Mouse (Mus musculus): ENCODE data around the gene Gper1.

Gene Gper1

DNA sequence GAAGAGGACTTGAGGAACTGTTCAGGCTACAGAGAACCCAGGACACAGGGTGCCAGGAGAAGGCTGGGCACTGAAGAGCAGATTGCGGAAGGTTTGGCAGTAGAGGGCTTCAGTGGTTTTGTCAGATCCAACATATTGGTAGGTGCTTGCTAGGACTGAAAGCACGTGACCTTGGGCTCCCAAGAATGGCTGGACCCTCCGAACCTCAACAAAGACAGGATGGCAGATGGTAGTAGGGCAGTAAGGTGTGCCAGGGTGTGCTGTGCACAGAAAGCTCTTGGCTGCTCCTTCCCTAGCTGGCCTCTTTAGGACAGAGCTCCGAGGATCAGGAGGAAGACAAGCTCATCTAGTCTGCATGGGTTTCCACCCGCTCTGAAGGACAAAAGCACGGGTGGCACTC, 11.8 kb upstream of the Gper1 start:
- DNase-seq (ENCODE audit: inconsistent age in 2 of 2, low spot score in 1 of 2) = no peak

DNA sequence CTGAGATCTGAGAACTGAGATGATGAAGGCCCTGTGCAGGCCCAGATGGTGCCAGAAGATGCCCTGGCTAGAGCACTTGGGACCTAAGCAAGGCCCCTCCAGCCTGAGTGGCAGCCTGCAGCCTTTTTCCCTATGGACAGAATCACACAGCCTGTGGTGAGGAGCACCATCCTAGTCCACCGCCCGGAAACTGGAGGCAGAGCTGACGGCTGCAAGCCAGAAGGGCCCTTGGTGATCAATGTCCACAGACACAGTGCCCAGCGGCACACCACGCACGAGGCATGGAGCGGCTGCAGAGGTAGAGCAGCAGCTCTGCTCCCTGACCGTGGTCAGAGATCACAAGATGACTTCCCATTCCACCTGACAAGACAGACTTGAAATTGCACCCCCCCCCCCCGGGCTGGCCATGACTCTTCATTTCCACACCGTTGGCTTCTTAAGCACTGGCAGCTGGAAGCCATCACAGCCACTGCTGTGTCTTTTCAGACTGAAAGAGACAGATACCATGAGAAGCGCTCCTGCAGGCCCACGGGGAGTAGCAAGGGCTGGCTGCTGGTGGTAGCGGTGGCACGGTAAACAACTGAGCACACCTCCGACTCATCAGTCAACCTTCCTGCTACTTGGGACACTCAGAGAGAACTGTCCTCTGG, 11.2 kb upstream of the Gper1 start:
- DNase-seq (ENCODE audit: inconsistent age in 2 of 2, low spot score in 1 of 2) = no peak

DNA sequence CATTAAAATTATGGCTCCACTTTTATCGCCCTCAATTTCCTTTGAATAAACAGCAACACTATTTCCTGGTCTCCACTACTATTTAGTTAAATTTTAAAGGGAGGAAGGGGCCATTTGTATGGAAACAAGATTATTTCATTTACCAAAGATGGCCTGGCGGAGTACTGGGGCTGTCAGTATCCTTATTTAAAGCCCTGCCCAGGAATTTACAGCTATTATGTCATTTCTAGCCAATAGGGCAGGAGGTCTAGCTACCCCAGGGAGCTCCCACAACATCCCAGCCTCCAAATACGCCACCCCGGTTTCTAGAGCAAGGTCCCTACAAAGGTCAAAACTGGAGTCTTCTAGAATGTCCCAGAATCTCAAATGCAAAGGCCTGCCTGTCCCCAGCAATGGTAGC, 9.4 kb upstream of the Gper1 start:
- no peak for DNase-seq (ENCODE audit: inconsistent age in 2 of 2, low spot score in 1 of 2)

DNA sequence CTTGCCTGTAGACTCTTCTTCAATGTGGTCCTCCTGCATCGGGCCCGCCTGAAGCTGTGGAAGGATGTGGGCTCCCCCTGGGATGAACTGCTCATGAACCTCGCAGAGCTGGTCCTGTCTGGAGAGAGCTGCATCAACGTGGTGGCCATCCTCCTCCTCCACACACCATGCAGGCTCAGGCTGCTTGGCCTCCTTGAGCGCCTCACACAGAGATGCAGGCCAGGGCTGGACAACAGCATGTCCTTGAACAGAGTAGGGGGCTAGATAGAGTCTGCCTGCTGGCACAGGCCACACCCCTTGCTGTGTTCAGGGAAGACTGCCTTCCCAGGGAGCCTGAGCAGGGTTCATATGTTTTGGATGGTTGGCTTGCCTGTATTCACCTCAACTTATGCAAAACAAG, 8.0 kb upstream of the Gper1 start:
- DNase-seq (ENCODE audit: inconsistent age in 2 of 2, low spot score in 1 of 2) = no peak

DNA sequence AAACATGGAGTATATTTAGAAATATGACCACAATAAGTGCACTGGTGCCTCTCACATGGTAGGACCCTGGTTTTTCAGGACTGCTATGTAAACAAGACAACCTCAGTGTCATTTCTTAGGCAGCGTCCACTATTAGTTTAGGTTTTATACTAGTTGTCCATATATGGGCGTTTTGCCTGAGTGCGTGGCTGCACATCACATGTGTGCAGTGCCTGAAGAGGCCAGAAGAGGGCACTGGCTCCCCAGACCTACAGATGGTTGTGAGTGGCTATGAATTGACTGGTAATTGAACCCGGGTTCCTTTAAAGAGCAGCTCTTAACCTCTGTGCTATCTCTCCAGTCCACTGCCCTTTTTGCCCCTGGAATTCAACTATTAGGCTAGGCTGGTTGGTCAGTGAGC, 6.0 kb upstream of the Gper1 start:
- DNase-seq (ENCODE audit: inconsistent age in 2 of 2, low spot score in 1 of 2) = no peak

DNA sequence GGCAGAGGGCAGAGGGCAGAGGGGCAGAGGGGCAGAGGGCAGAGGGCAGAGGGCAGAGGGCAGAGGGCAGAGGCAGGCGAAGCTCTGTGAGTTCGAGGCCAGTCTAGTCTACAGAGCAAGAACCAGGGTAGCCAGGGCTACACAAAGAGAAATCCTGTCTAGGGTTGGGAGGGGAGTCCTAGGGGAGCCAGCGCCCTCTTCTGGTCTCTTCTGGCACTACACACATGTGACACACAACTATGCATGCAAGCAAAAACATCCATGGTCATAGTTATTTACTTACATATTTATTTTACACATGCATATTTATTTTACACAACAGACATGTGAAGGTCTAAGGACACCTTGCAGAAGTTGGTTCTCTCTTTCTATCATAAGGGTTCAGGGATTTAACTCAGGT, 5.5 kb upstream of the Gper1 start:
- no peak for DNase-seq (ENCODE audit: inconsistent age in 2 of 2, low spot score in 1 of 2)

DNA sequence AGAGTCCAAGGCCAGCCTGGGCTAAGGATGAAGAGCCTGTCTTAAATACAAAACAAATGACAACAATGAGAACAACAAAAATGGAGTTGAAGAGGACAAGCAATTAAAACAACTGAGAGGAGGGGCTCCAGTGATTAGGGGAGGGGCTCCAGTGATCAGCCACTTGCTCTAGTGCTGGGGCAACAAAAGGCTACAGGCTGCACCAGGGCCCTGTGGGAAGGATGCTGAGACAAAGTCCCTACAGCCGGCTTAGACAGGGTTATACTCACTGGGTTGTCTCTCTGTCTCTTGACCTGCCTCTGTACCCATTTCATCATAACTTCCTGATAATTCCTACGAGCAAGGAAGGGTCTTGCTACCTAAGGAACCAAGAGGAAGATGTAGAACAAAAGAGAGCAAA, 4.8 kb upstream of the Gper1 start:
- DNase-seq (ENCODE audit: inconsistent age in 2 of 2, low spot score in 1 of 2) = no peak

DNA sequence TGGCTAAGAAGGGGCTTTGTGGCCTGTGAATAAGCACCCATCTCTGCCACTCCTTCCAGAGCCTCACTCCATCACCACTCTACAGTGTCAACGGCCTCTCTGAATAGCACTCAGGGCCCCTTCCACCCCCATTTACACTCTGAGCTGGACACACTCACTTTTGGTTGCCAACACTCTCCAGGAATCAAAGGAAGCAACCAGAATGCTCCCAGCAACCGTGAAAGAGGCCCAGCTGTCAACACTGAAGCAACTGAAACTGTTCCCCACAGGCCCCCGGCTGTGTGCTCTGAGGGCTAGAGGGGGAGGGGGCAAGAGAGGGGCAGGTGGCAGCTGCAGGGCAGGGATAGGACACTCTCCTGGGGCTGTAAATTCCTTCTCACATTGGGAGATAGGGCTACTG, 4.3 kb upstream of the Gper1 start:
- no peak for DNase-seq (ENCODE audit: inconsistent age in 2 of 2, low spot score in 1 of 2)

DNA sequence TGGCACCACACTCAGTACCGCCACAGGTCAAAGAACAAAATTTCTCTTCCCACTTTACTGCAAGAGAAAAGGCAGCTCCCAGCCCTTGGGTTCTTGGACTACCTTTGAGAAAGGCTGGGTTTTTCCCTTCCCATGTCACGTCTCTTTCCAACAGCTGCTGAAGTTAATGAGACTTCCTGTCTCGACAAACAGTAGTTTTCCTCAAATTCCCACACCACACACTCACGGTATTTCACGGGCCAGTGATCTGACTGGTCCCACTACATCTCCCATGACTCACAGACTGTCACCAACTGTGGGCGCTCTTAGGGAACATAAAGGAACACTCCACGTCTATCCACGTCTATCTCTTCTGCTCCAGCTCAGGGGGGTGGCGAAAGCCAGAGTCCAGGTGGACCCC, 2.2 kb downstream of the Gper1 start:
- no peak for DNase-seq (ENCODE audit: inconsistent age in 2 of 2, low spot score in 1 of 2)

DNA sequence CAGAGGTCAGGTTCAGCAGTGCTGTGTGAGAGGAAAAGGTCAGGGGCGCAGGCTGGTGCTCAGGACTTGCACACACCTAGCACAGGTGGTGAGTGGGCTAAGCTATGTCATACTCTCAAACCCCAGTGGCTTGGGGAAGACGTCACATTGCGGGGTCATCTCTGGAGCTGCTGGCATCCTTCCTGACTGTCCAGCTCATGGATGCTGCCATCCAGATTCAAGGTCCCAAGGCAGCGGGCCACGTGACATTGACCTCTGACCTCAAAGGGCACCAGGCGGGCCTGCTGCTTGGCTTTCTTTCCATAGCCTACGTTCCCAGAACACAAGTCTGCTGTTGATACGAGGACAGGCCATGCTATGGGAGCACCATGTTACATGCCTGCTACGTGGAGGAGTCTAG, 4.0 kb downstream of the Gper1 start:
- peak in 1 of 2 experiments; percentile 65 for DNase-seq (ENCODE audit: inconsistent age in 2 of 2, low spot score in 1 of 2)

DNA sequence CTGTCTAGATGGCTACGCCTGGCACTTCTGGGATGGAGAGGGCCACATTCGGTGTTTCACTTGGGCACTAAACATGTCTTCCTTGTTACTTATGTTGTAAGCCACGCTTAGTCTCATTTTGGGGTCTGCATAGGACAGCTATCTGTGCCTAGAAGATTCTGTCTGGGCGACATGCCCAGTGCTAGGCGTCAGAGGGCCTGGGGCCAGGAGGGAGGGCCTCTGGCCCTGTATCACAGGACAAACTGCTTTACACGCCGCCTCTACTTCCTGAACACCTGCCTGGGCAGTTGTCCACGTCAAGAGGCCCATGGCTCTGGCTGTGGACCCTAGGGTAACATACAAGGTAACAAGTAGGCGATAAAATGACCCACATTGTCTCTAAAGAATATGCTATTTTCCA, 5.0 kb downstream of the Gper1 start:
- no peak for DNase-seq (ENCODE audit: inconsistent age in 2 of 2, low spot score in 1 of 2)

DNA sequence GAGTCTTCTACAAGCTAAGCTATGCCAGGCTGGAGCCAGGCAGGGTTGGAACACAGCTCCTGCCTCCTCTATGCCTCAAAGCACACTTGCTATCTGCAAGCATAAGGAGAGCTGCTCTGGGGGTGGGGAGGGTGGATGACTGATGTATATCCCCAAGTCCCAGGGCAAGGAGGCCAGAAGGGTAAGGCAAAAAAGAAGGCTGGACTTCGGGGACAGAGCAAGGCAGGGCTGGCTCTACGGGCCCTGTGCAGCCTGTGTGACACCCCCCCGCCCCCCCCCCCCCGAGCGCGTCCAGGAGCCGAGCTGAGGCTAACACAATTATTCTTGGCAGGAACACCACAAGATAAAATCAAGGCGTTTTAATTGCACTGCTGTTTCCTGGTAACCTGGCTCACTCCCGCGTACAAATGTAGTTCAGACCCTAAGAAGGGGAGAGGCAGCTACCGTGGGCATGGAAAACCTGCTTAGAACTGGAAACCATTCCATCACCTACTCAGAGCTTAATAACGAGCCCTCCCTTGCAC, 6.9 kb downstream of the Gper1 start:
- DNase-seq (ENCODE audit: inconsistent age in 2 of 2, low spot score in 1 of 2) = peak in 1 of 2 experiments; percentile 45

DNA sequence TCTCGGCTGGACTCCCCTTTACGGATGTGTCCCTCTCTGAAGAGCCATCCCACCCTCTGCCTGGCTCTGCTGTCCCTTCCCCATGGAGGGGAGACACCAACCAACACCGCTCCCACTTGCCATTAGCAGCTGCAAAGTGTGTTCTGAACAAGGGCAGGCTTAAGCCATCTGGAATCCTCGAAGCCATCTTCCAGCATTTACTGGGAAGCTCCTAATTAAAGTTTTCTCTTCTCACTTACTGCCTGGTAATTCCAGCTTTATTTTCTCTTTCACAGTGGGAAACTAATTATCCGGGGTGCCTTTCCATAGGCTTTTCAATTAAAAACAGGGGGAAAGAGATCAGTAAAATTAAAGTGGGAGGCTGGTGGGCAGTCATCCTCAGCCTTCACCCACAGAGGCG, 9.4 kb downstream of the Gper1 start:
- no peak for DNase-seq (ENCODE audit: inconsistent age in 2 of 2, low spot score in 1 of 2)

DNA sequence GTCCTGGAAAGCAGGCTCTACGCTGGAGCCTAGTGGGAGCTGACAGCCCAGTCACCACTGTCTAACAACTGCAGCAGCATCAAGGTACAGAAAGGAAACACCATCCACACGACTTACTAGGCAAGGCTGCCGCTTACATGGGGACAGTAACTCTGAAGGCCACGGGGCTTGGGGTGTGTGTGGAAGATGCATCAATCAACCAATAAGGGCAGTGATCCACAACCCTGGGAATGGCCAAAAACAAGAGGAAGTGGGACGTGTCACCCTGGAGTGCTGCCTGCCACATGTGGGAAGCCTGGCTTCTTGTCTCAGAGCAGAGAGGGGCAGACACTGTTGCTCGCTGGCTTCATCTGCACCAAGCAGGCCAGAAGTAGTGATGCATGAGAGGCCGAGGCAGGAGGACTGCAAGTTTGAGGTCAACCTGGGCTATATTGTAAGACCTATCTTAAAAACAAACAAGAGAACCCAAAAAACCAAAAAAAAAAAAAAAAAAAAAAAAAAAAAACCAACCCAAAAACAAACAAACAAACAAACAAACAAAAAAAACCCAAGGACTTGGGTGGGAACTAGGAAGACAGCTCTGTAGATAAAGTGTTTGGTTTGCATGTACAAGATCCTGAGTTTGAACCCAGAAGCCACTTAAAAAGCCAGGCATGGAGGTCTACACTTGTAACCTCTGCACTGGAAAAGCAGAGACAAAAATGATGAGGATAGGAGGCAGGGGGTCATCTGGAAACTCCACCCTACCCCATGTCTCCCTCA, 10.0 kb downstream of the Gper1 start:
- DNase-seq (ENCODE audit: inconsistent age in 2 of 2, low spot score in 1 of 2) = no peak

DNA sequence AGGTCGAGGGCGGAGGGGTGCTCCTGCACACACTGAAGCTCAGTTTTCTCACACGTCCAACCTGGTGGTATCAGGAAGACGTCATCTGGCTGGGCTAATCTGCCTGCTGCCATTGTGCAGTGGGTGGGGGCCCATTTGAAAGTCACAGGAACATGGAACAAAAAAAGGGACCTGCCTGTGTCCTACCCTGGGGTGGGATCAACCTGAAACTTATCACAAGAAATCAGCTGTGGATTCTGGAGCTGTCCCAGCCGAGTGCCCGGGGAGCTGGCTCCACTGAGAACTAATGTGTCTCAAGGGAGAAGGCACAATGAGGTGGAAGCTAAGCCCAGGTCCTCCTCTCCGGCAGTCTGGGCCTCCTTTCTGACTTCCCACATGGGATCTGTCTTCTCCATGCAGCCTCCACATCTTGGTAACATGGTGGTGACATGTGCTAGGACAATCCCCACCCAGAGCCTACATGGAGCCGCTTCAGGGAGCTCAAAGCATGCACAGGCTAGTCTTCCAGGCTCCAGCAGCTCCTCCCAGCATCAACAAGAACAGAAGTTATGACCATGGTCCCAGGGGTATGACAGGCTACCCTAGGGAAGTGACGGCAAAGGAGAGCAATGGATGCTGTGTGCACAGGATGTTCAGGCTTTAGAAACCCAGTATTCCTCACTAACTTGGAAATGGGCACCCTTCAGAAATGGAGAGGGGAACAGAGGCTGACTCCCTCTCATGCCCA, 11.1 kb downstream of the Gper1 start:
- no peak for DNase-seq (ENCODE audit: inconsistent age in 2 of 2, low spot score in 1 of 2)

DNA sequence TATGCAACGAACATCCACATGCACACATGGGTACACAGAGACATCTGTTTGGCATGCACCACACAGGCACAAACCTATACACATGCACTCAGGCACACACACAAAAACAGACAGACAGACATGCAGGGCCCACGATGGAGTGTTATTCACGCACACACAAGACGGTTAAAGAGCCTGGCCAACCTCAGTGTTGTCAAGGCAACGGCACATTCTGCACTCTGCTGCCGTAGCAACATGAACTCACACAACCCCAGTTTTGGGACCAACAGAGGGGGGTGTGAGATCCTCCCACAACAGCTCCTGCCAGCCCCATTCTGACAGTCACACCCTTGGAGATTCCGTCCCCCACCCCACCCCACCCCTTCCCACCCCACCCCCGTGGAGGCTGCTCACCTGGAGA, 12.0 kb downstream of the Gper1 start:
- no peak for DNase-seq (ENCODE audit: inconsistent age in 2 of 2, low spot score in 1 of 2)

DNA sequence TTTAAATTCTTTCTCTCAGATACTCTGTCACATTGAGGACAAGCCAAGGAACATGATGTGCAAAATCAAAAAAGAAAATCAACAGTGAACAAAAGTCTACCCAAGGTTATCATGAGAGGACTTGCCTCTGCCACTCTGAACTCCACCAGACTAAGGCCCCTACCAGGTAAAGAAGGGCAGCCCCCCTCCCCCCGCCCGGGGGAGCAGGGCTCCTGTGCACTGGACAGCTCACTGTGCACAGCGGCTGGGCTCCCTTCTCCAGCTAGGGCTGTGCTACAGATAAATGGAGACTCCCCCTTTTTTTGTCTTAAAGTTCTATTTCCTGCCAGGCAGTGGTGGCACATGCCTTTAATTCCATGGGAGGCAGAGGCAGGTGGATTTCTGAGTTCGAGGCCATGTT, 14.8 kb downstream of the Gper1 start:
- no peak for DNase-seq (ENCODE audit: inconsistent age in 2 of 2, low spot score in 1 of 2)

DNA sequence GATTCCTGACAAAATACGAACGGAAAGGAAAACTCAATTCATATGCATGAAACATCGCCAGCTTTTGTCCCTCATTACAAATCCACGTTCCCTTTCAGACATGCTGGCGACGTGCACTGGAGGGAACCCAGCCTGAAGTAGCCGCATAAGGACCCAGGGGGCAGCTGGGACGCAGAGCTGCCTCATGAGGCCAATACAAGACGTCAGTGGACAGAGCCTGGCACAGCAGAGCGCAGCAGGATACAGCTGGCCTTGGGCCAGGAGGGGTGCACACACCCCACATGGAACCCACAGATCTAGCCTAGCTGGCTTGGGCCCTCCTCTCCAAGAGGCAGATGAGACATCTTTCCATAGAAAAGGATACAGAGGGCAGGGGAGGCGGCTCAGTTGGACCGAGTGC, 15.5 kb downstream of the Gper1 start:
- DNase-seq (ENCODE audit: inconsistent age in 2 of 2, low spot score in 1 of 2) = no peak

DNA sequence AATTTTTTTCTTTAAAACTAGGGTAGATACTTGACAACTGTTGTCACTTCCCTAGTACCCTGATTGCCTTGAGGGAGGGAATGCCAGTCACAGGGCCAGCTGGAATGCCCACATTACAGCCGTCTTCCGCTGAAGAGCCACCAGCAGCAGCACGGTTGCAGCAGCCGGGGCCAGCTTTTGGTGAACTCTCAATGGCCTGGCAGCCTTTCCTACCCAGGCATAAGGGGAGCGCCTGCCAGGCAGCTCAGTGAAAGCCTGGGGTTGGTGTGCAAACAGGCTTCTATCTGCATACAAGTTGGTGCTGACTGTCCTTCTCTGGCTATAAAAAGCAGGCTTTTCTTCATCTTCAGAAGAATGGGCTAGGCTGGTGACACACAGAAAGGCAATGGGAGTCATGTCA, 17.5 kb downstream of the Gper1 start:
- DNase-seq (ENCODE audit: inconsistent age in 2 of 2, low spot score in 1 of 2) = no peak

DNA sequence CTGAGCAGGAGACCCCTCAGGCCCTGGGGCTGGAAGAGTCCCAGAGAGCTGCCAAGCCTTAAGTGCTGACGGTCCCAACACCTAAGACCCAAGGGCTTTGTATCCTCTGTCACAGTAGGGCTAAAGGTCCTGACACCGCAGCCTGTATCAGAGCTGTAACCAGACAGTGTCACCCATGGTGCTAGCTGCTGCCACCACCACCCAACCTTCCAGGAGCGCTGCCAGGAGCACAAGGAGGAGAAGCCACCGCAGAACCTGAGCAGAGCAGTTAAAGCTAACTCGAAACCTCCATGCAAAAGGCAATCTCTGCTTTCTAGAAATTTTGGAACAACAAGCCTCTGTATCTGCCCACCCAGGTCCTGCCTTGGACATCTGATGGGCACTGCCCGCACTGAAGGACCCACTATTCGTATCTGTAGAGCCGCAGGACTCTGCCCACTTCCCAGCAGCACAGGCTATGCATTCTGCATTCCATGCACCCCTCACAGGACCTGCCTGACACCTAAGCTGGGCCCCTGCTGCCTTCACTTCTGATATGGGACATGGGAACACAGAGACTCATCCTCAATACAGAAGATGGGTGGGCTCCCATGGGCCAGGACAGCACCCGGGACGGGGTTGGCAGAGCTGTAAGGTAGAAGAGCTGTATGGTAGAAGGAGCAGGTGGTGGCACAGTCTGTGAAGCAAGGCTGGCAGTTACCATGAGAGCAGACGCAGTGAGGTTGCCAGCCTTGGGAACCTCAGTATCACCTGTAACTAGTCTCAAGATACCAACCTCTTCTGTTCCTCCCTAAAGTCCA, 18.2 kb downstream of the Gper1 start:
- no peak for DNase-seq (ENCODE audit: inconsistent age in 2 of 2, low spot score in 1 of 2)

DNA sequence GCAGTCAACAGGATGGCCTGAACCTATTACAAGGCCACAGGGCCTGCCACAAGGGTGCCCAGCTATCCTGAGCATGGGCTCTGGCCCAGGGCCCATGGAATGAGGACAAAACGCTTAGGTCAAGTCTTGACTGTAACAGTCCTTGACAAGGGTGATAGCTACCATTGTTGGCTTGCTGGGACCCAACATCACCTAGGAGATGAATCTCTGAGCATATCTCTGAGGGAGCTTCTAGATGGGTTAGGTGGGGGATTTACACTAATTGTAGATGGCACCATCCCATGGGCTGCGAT, 18.7 kb downstream of the Gper1 start:
- DNase-seq (ENCODE audit: inconsistent age in 2 of 2, low spot score in 1 of 2) = no peak

DNA sequence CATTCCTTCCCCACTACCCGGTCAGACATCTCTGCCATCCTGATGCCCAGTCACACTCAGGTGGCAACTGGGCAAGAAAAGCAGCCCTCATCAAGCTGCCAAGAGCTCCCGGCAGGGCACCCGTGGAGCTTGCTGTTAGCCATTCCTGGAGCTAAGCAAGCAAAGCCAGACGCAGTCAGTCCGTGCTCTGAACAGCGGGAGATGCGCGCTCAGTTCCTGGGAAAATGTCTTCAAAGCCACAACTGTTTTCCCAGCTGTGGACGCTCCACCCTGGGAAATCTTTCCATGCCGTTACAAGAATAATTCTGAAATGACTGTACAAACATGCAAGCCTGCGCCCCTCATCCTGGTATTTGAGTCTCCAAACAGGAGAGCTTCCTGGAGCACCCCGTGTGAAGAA, 19.5 kb downstream of the Gper1 start:
- DNase-seq (ENCODE audit: inconsistent age in 2 of 2, low spot score in 1 of 2) = no peak
